Mouse (Mus musculus): ENCODE data around the gene Olfr464.

The Olfr464 gene

GRCm38 (mm10) chr11:87920966-87921365, at the start of gene Olfr464:
Olfr464 (minus strand) TSS chr11:87920967.
- no peak for DNase-seq (ENCODE audit: low read depth in 2 of 2, low spot score in 2 of 2)

- DNase-seq (ENCODE audit: low read depth in 2 of 2, low spot score in 2 of 2), result no peak
Measured at GRCm38 (mm10) chr11:87968356-87969122, 47.8 kb upstream of the Olfr464 start.

GRCm38 (mm10) chr11:87967692-87968289, 47.0 kb upstream of the Olfr464 start:
- peak; percentile 84 to 90 for DNase-seq (ENCODE audit: low read depth in 2 of 2, low spot score in 2 of 2)

- DNase-seq (ENCODE audit: low read depth in 2 of 2, low spot score in 2 of 2), result no peak
Measured at GRCm38 (mm10) chr11:87966214-87966613, 45.4 kb upstream of the Olfr464 start.

GRCm38 (mm10) chr11:87965293-87965692, 44.5 kb upstream of the Olfr464 start:
- DNase-seq (ENCODE audit: low read depth in 2 of 2, low spot score in 2 of 2), result no peak

- DNase-seq (ENCODE audit: low read depth in 2 of 2, low spot score in 2 of 2), result no peak
Measured at GRCm38 (mm10) chr11:87957066-87957465, 36.3 kb upstream of the Olfr464 start.

- DNase-seq (ENCODE audit: low read depth in 2 of 2, low spot score in 2 of 2), result peak in 1 of 2 experiments; percentile 44
Measured at GRCm38 (mm10) chr11:87955144-87955543, 34.4 kb upstream of the Olfr464 start.

GRCm38 (mm10) chr11:87949990-87950389, 29.2 kb upstream of the Olfr464 start:
- no peak for DNase-seq (ENCODE audit: low read depth in 2 of 2, low spot score in 2 of 2)

GRCm38 (mm10) chr11:87935467-87935866, 14.7 kb upstream of the Olfr464 start:
- DNase-seq (ENCODE audit: low read depth in 2 of 2, low spot score in 2 of 2), result peak; percentile 25 to 59

GRCm38 (mm10) chr11:87933731-87934130, 13.0 kb upstream of the Olfr464 start:
- no peak for DNase-seq (ENCODE audit: low read depth in 2 of 2, low spot score in 2 of 2)

GRCm38 (mm10) chr11:87930348-87930747, 9.6 kb upstream of the Olfr464 start:
- no peak for DNase-seq (ENCODE audit: low read depth in 2 of 2, low spot score in 2 of 2)

GRCm38 (mm10) chr11:87920301-87920700, 466 bp downstream of the Olfr464 start:
- no peak for DNase-seq (ENCODE audit: low read depth in 2 of 2, low spot score in 2 of 2)

- DNase-seq (ENCODE audit: low read depth in 2 of 2, low spot score in 2 of 2), result no peak
Measured at GRCm38 (mm10) chr11:87916005-87916404, 4.8 kb downstream of the Olfr464 start.

- no peak for DNase-seq (ENCODE audit: low read depth in 2 of 2, low spot score in 2 of 2)
Measured at GRCm38 (mm10) chr11:87904331-87904730, 16.4 kb downstream of the Olfr464 start.

GRCm38 (mm10) chr11:87897287-87897686, 23.5 kb downstream of the Olfr464 start, which contains the start of gene Olfr463:
Olfr463 (minus strand) TSS chr11:87897387.
- no peak for DNase-seq (ENCODE audit: low read depth in 2 of 2, low spot score in 2 of 2)

- no peak for DNase-seq (ENCODE audit: low read depth in 2 of 2, low spot score in 2 of 2)
Measured at GRCm38 (mm10) chr11:87892168-87892567, 28.6 kb downstream of the Olfr464 start, which contains the start of gene Olfr462. Olfr462 (minus strand) TSS chr11:87892268.

GRCm38 (mm10) chr11:87884856-87885255, 35.9 kb downstream of the Olfr464 start:
- DNase-seq (ENCODE audit: low read depth in 2 of 2, low spot score in 2 of 2), result no peak

- no peak for DNase-seq (ENCODE audit: low read depth in 2 of 2, low spot score in 2 of 2)
Measured at GRCm38 (mm10) chr11:87883493-87883892, 37.3 kb downstream of the Olfr464 start.

- DNase-seq (ENCODE audit: low read depth in 2 of 2, low spot score in 2 of 2), result no peak
Measured at GRCm38 (mm10) chr11:87881714-87882113, 39.1 kb downstream of the Olfr464 start.

GRCm38 (mm10) chr11:87879826-87880225, 40.9 kb downstream of the Olfr464 start:
- DNase-seq (ENCODE audit: low read depth in 2 of 2, low spot score in 2 of 2), result no peak

- no peak for DNase-seq (ENCODE audit: low read depth in 2 of 2, low spot score in 2 of 2)
Measured at GRCm38 (mm10) chr11:87875436-87875835, 45.3 kb downstream of the Olfr464 start, which contains the start of gene Epx. Epx (minus strand) TSS chr11:87875536.

- DNase-seq (ENCODE audit: low read depth in 2 of 2, low spot score in 2 of 2), result no peak
Measured at GRCm38 (mm10) chr11:87871766-87872165, 49.0 kb downstream of the Olfr464 start.
